Mouse (Mus musculus) testis, adult 2 months (tissue): ENCODE results near the gene Acd.

ENCODE experiments used
- CTCF ChIP-seq: fragments of 200-500 bp; IDR thresholded peaks from 2 replicates; pipeline ENCODE4 v1.5.1; 2012; ENCODE audit warnings: low read depth, mild to moderate bottlenecking, inconsistent platforms, low read length, moderate library complexity; ENCODE audit not compliant: control insufficient read depth, insufficient read depth, insufficient replicate concordance
- POLR2A ChIP-seq: fragments of 200-500 bp; IDR thresholded peaks from 2 replicates; pipeline ENCODE4 v1.6.1; 2012; ENCODE audit warnings: low read depth, mild to moderate bottlenecking, inconsistent platforms, low read length, moderate library complexity; ENCODE audit not compliant: control insufficient read depth

GRCm38 (mm10) chr8:105689983-105690360 is 10.9 kb downstream of the Acd start:
- TF ChIP-seq CTCF (no peak), POLR2A (no peak)
